Mouse (Mus musculus) CD4-positive, CD25-positive, alpha-beta regulatory T cell, adult 9 weeks (primary cell): Measurements from ENCODE around the gene Olfr476. TPM values are rescaled to one million over a fixed set of nuclear protein-coding genes. Genes with fewer than 3 reads are reported as not detected.

Experiments
- polyA plus RNA-seq: library from polyadenylated mRNA; unstranded; fragments of 100-300 nt; shearing (Covaris generic); gene quantifications from one replicate; pipeline ENCODE4 v1.2.1, GENCODE M21; 2017

Olfr476 gene
- polyA plus RNA-seq, result not detected

DNA sequence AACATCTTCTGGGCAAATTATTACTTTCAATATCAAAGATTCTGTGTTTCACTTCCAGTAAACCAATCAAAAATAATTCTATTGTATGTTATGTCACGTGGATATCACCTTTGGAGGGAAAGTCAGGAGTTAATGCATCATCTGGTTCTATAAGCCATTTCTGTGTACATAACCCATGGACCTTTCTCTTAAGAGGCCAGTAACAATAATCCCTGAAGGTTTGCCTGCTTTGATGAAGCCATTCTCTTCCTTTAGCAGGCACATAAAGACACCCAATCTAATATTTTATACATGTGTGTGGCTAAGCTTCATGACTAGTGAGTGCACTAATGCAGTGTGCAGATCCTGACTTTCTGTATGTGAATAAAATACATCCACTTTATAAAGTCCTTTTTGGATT, at the start of gene Olfr476:
Gene Olfr476, plus strand, starts transcription at position 301 of the 400 bp plus-strand sequence.

GRCm38 (mm10) chr7:107930146-107930545, 34.5 kb upstream of the Olfr476 start, which contains the start of gene Olfr473:
Olfr473 (plus strand) TSS chr7:107930446.

DNA sequence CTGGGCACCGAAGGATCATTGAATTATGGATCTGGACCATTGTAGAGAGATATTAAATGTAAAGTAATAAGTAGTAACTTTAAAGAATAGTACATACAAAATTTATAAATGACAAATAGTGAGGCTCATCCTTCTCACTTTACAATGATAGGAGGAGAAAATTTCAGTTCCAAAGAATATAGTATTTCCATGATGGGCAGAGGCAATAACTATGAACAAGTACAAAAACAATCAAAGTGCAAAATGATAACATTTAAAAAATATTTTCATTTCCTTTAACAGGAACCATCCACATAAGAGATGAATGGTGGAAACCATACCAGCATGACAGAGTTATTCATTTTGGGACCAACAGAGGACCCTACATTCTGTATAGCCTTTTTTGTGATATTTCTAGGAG, 10.3 kb upstream of the Olfr476 start, which contains the start of gene Olfr474:
Gene Olfr474, plus strand, starts transcription at position 301 of the 400 bp plus-strand sequence.

DNA sequence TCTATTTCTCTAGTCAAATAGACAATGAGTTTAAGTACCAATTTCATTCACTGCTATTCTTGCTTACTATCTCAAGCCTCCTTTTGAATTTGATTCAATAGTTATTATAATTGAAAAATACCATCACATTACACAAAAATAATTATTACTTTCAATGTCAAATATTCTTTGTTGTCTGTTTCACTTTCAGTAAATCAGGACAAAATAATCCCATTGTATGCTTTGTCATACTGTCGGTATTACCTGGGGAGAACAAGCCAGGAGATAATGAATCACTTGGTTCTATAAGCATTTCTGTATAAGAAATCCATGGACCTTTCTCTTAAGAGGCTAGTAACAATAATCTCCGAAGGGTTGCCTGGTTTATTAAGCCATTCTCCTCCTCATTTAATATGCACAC, 21.8 kb downstream of the Olfr476 start, which contains the start of gene Olfr477:
Gene Olfr477, plus strand, starts transcription at position 301 of the 400 bp plus-strand sequence.

Other genes with a start within 250 kb of the Olfr476 start
- not detected for gene Cyb5r2, start 206.8 kb upstream of the Olfr476 start, polyA plus RNA-seq
- not detected for gene Ovch2, start 163.6 kb upstream of the Olfr476 start, polyA plus RNA-seq
- not detected for gene Olfr467, start 152.5 kb upstream of the Olfr476 start, polyA plus RNA-seq
- not detected for gene Olfr469, start 139.3 kb upstream of the Olfr476 start, polyA plus RNA-seq
- not detected for gene Olfr470, start 117.3 kb upstream of the Olfr476 start, polyA plus RNA-seq
- not detected for gene Olfr472, start 66.9 kb upstream of the Olfr476 start, polyA plus RNA-seq
- gene Olfr473, start 34.4 kb upstream of the Olfr476 start, polyA plus RNA-seq, result not detected
- gene Olfr474, start 10.2 kb upstream of the Olfr476 start, polyA plus RNA-seq, result not detected
- gene Olfr477, start 21.9 kb downstream of the Olfr476 start, polyA plus RNA-seq, result not detected
- not detected for gene Olfr478, start 69.2 kb downstream of the Olfr476 start, polyA plus RNA-seq
- gene Olfr479, start 85.9 kb downstream of the Olfr476 start, polyA plus RNA-seq, result not detected
- not detected for gene Olfr480, start 102.5 kb downstream of the Olfr476 start, polyA plus RNA-seq
- 0.06 TPM for gene Olfr481, start 115.1 kb downstream of the Olfr476 start, polyA plus RNA-seq
- gene Olfr482, start 132.8 kb downstream of the Olfr476 start, polyA plus RNA-seq, result 0.12 TPM
- gene Olfr483, start 136.0 kb downstream of the Olfr476 start, polyA plus RNA-seq, result not detected
- gene Olfr484, start 162.6 kb downstream of the Olfr476 start, polyA plus RNA-seq, result 0.10 TPM
- not detected for gene Olfr485, start 195.1 kb downstream of the Olfr476 start, polyA plus RNA-seq
- gene Olfr486, start 207.9 kb downstream of the Olfr476 start, polyA plus RNA-seq, result not detected
- not detected for gene Olfr487, start 249.8 kb downstream of the Olfr476 start, polyA plus RNA-seq